Mouse (Mus musculus) fat pad, adult 2 months (tissue): Measurements from ENCODE around the gene Apmap.
"Not testable (repeated sequence)": the region's sequence is repeated elsewhere in the genome, so short reads cannot be mapped to it uniquely, and the experiment has no call there.

Experiments
- DNase-seq: peaks from one replicate; pipeline ENCODE4 v3.0.0-alpha.2; 2011; ENCODE audit warnings: low read depth, low spot score; ENCODE audit errors: extremely low read depth

The Apmap gene

GRCm38 (mm10) chr2:150623957-150624356, 15.6 kb upstream of the Apmap start:
- no peak for DNase-seq

GRCm38 (mm10) chr2:150621698-150622097, 13.3 kb upstream of the Apmap start:
- DNase-seq = no peak

DNA sequence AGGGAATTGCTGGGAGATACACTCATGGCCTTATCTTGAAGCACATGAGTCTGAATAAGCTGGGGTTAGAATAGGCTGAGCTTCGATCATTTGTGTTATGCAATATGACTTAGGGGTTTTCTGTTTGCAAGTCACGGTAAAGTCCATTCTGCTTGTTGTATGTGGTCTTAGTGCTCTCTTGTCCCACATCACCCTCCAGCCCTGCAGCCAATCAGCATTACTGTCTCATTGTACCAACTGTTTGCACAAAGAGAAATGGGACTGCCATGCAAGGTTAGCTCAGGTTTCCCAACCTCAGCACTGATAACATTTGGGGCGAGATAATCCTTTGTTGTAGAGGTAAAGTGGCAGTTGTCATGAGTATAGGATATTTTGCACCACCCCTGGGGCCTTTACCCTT, 1.7 kb upstream of the Apmap start:
- DNase-seq = no peak

DNA sequence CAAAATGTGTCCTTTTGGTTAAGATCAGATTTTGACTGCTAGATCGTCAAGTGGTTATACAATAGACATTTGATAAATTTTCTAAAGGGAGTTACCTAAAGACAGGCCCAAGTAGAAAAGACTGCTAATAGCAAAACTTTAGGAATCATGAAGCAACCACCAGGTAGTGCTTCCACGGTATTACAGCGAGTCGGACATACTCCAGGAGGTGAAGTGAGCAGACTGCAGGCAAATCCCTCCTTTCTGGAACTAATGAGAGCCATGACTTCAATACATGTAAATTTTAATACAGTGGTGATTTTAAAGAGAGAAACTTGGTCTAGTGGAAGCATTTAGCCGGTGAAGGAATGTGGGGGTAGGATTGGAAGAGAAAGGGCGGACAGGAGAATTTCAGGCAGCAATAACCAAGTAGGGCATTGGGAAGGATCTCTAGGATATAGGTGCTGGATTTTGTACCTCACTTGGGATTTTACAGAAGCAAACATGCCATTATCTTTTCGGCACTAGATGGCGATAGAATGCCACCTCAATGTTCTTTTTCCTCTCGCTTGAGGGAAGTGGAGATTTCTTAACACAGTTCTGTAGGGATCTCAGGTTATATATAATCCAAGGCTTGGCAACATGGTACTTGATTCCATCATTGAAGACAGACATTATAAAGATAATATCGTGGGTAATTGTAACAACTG, 649 bp upstream of the Apmap start:
- DNase-seq = peak; percentile 58

DNA sequence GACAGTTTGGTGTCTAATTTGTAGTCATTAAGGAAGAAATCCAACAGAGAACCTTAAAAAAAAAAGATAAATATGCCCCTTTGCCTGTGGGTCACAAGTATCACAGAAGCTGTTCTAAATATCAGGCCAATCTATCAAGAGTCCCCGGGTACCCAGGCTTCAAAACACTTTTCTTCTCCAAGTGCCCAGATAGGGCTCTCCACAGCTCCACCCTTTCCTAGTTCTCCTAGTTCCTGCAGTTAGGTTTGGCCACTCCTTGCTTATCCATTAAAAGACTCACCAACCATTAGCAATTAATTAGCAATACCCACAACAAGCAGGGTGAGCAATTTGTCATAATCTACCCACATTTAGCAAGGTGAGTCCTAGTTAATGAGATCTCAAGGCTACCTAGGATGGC, 1.3 kb downstream of the Apmap start:
- DNase-seq = no peak

- DNase-seq = peak; percentile 74
These were observed 3.6 kb downstream of the Apmap start for GRCm38 (mm10) chr2:150604802-150605201.

DNA sequence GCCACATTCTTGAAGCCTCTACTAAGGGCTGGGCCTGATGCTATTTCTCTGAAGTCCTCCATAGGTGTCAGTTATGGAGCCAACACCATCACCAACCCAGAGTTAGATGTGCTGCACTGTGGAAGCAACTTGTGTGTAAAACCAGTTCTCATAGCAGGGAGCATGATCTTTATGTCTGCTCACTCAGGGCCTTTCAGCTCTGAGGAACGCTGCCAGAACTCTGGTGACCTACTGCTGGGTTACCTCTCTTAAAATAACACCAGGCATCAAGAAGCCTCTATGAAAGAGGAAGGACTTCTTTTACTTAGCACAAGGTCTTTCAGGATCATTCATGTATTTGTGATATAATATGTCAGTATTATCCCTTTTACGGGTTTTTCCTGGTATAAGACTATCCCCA, 6.2 kb downstream of the Apmap start:
- no peak for DNase-seq

- peak; percentile 68 for DNase-seq
These were observed 8.1 kb downstream of the Apmap start for GRCm38 (mm10) chr2:150600263-150600662.

DNA sequence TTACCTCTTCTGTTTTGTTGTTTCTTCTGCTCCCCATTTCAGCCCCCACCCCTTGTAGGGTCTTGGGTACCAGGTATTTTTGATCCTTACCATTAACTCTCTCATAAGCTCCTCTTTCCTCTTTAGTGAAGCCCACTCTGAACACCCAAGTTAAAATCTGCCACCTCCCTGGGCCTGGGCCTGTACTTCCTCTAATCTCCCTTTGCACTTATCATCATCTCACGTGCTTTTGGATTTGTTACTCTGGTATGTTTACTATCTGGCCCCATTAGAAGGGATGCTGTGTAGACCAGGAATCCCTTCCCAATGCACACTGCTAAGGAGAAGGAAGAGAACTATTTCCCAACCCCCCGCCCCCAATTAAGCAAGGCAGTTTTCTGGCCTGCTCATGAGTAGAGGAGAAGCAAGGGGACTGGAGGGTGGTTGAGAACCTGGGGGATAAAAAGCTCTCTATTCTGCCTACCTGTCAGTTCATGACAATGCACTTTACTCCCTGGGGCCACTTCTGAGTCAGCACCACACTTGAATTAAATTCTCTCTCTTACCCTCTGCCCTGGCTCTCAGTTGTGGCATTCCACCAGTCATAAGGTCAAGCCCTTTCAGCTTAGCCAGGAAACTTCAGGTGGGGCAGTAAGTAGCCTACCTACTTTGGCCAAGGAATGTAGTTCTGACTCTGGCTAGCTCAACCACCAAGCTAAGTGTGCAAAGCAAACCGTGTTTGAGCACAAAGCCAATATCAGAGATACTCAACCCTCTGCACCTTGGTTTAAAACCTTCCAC, 12.8 kb downstream of the Apmap start:
- DNase-seq = no peak

DNA sequence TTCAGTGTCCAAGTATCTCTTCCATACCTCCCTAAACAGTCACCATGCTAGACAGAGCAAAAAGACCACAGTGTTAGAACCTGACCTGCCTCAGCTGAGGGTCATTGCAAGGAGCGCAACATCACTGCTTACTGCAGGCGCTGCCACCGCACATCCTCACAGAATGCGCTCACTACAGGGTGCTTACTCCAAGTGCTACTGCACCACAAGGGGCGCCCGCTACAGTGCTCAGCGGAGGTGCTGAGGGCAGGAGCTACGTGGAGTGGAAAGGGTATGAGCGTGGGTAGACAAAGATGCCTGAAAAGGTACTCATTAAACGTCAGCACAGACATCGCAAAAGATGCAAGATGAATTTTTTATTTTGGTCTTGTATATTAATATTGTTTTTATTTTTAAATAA, 19.3 kb downstream of the Apmap start:
- DNase-seq = no peak

DNA sequence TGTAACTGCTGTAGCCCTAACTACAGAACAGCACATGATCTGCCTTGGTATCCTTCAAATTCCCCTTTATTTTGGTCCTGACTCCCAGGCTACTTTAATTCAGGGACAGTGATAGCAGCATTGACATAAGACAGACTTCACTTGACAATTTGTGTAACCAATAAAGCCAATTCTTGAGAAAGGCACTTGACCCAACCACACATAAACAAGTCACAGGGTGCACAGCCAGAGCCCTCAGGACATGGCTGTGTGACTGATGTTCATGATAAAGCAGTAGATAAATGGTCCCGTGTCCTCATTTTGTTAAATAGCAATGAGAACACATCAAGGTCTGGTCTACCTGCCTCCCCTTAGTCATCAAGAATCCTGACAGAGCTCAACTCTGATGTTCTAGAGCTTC, 28.7 kb downstream of the Apmap start:
- no peak for DNase-seq

DNA sequence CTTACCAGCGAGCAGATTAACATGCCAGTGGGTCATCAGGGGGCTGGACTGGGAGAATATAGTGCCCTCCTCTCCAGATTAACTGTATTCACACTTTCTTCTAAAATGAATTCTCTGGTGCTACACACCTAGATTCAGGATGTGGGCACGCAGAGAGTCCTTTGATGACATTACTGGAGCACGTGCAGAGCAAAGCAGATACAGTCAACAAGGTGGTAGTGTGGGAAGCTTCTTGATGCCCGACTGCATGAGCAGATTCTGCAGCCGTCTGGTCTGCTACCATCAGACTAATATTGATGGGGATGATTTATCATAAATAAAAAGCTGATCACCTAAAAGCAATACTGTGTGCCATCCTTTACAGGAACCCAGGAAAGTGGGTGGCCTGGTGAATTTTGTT, 29.8 kb downstream of the Apmap start:
- DNase-seq = no peak

DNA sequence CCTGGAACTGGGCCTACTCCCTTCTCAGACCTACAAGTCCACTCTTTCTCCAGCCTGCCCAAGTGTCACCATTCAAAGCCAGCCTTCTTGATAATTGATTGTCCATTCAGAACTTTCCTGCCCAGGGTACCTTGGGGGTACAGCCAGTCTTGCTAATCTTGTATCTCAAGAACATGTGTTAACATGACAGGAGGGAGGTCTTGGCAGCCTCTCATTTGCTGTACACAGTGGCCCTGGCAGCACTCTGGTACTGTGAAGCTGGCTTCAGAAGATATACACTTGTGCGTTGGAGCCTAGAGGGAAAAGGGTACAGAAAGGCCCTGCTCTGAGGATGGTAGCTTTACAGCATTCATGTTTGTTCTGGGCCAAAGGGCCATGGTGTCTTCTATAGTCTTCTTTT, 32.1 kb downstream of the Apmap start:
- DNase-seq = peak; percentile 63

DNA sequence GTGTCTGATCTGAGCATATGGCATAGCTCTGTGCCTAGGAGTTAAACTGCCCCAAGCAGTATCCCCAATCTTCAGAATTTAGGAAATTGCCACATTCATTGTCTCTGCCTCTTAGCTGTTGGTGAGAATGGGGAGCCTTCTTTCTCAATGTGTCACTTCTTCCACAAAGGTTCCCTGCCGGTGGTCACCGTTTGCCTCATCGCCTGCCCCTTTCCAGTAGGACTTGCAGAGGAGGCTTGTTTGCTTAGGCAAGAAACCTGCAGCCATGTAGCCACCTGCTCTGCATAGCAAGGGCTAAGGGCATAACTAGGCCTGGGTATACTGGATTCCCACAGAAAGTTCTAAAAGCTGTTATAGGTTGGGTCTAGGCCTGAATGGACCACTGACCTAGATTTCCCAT, 35.9 kb downstream of the Apmap start:
- no peak for DNase-seq

DNA sequence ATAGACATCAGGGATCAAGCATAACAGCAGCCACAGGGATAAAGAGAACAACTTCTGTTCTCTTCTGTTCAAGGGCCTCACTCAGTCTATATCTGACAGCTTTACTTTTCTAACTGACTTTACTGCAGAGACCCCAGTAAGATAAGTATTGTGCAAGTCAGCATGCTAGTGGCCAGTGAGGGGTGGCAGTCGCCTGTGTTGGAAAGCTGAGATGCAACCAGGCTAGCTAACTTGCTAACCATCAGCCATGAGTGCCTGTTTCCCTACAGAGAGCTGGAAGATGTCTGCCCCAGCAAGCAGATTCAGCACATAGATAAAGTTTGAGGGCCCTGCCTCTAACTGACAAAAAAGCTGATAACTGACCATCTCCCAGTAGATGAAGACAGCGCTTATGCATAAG, 37.6 kb downstream of the Apmap start:
- no peak for DNase-seq

DNA sequence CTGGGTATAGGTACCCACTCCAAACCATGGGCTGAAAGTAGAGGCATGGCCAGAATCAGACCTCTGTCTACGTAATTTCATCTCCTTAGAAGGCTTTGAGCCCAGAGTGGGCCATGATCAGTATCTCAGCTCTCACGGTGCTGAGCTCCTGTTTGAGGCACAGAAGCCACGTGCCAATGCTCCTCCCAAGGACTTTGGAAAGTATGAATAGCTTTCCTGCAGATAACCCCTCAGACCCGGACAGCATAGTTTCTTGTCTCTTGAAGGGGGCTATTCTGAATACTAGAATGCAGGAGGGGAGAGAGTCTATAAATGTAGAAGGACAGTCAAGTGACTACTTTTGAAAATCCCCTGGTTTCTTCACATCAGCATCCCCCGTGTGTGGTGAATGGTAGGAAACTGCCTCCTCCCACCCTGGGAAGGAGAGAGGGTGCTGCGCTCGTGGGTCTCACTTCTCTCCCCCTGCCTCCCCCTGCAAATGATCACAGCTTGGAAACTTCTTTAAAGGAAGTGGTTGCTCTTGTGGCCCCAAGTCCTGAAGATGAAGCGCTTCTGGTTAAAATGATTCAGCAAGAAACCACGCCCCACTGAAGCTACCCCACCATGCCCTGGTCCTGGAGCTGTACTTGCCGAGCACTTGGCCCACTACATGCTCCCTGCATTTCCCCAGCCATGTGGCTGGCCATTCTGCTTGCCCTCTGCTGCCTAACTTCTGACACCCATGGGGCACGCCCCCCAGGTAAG, 38.3 kb downstream of the Apmap start, which contains the start of gene Cst7:
Cst7 (plus strand) TSS at position 569 of the 744 bp plus-strand sequence.
- no peak for DNase-seq

DNA sequence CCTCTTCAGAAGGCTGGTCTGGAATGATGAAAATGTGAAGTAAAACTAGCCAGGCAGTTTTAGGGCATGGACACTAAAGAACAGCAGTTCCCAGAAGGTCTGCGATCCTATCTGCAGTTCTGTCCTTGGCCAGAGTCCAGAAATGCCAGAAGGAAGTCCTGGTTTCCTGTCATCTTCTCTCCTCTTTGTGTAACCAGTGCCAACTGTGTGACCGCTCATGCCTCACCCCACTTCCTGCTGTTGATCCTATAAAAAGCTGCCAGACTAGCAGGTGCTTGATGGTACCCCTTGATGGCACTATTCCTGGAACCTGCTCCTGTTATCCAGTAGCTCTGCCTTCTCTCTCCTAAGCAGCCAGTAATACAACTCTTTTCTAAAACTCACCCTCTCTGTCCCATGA, 41.3 kb downstream of the Apmap start:
- no peak for DNase-seq

- no peak for DNase-seq
These were observed 49.8 kb downstream of the Apmap start for GRCm38 (mm10) chr2:150558568-150558967.

DNA sequence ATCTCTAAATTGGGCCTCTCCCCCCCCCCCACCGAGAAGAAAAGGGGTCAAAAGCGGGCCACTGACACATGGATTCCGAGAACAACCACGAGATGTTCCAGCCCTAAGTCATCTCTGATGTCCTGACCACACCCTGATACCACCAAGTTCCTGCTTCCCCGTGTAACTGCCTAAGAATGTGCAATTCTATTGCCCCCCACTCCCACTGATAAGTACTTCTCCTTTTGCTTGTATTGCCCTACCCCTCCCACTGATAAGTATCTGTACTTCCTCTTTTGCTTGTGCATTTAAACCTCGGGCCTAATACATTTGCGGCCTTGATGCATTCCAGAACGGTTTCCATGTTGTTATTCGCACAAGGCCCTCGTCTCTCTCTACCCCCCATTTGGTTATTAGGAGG, 58.8 kb downstream of the Apmap start:
- DNase-seq = not testable (repeated sequence)
